Mouse (Mus musculus): ENCODE data around the gene Gm42791. TPM values are rescaled to one million over a fixed set of nuclear protein-coding genes. Genes with fewer than 3 reads are reported as not detected.

Gm42791 gene
- polyA plus RNA-seq, 1 experiment from 2014 or later: 0.57 TPM

- Histone ChIP-seq H3K36me3 (no peaks in the 10 kb centered on the region), H3K4me3 (no peak overlapping the region), H3K4me1 (peaks cover 29% of the 10 kb centered on the region), H3K9me3 (no peaks in the 10 kb centered on the region), H3K27ac (no peak overlapping the region), H3K27me3 (ENCODE audit: insufficient read depth, poor library complexity, severe bottlenecking) (no peaks in the 10 kb centered on the region)
- 88% methylated on average over 6 of the region's 6 CpGs for WGBS
- DNase-seq (ENCODE audit: low spot score): no peak
Observed at GRCm38 (mm10) chr5:148955575-148955974, 39.4 kb downstream of the Gm42791 start.

DNA sequence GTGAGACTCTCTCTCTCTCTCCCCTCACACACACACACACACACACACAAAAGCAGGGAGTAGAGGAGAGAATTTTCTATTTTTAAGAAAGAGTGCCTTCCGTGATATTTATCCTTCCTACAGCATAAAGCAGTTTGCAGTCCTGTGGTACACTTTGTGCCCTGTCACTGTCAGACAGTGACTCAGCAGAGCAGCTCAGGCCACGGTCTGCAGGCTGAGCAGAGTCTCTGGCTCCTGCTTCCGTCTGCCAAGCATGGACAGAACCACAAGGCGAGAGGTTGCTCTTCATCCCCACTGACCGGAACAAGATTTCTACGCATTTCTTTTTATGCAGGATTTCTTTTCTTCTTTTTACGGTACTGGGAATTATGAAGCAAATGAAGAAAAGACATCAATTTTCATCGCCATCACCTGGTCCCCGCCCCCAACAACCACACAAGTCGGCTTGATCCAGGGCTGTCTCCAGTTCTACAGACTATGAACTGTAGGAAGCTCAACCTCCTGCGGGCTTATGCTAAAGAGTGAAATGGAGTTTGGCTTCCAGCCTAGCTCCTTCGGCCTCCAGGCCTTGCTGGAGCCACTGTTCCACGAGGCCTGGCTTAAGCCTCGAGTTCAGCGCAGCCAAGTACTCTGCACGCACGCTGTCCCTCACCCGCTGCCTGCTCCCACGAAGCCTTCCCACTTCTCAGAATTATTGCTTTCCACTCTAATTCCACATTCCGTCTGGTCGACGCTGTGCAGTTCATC, 40.5 kb downstream of the Gm42791 start:
- DNase-seq (ENCODE audit: low spot score): no peak
- H3K4me1 ChIP-seq: peaks cover 18% of the 10 kb centered on the region
- WGBS: 82% methylated on average over 22 of the region's 22 CpGs
- H3K27ac ChIP-seq: no peak overlapping the region
- H3K36me3 ChIP-seq: no peaks in the 10 kb centered on the region
- no peaks in the 10 kb centered on the region for H3K9me3 ChIP-seq
- H3K4me3 ChIP-seq: no peak overlapping the region
- no peaks in the 10 kb centered on the region for H3K27me3 ChIP-seq (ENCODE audit: insufficient read depth, poor library complexity, severe bottlenecking)

- 76% methylated on average over 5 of the region's 5 CpGs for WGBS
- Histone ChIP-seq H3K36me3 (no peaks in the 10 kb centered on the region), H3K4me1 (peaks cover 11% of the 10 kb centered on the region), H3K27me3 (ENCODE audit: insufficient read depth, poor library complexity, severe bottlenecking) (no peaks in the 10 kb centered on the region), H3K4me3 (no peak overlapping the region), H3K27ac (no peak overlapping the region), H3K9me3 (no peaks in the 10 kb centered on the region)
- DNase-seq (ENCODE audit: low spot score): no peak
Observed at GRCm38 (mm10) chr5:148953098-148953497, 41.8 kb downstream of the Gm42791 start.

- DNase-seq (ENCODE audit: low spot score): no peak
- H3K4me3 ChIP-seq: no peak overlapping the region
- 44% methylated on average over 6 of the region's 6 CpGs for WGBS
- no peaks in the 10 kb centered on the region for H3K36me3 ChIP-seq
- no peaks in the 10 kb centered on the region for H3K9me3 ChIP-seq
- H3K27me3 ChIP-seq (ENCODE audit: insufficient read depth, poor library complexity, severe bottlenecking): no peaks in the 10 kb centered on the region
- peaks cover 11% of the 10 kb centered on the region for H3K4me1 ChIP-seq
- H3K27ac ChIP-seq: no peak overlapping the region
Observed at GRCm38 (mm10) chr5:148952419-148952818, 42.5 kb downstream of the Gm42791 start.

DNA sequence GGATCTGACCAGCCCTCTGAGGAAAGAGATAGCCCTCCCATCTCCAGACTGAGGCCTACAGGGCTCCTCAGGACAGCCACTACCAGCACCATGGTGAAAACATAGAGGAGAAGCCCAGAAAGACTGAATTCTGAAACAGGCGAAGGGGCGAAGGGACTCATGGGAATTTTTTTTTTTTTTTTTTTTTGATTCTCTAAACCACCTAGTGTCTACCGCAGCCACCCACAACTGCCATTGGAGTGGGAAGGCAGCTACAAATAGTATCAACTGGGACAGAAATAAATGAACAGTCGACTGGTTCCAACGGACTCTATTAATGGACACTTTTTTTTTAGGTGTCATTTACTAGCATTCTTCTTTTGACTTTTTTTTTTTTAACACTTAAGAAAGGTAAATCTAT, 43.6 kb downstream of the Gm42791 start:
- Histone ChIP-seq H3K4me3 (no peak overlapping the region), H3K9me3 (no peaks in the 10 kb centered on the region), H3K36me3 (no peaks in the 10 kb centered on the region), H3K27ac (0 out of 2 replicates have a peak overlapping the region, but pooled peaks have one; percentile 17), H3K27me3 (ENCODE audit: insufficient read depth, poor library complexity, severe bottlenecking) (no peaks in the 10 kb centered on the region), H3K4me1 (peaks cover 3% of the 10 kb centered on the region; the same call in 1 of the 2 replicates)
- no peak for DNase-seq (ENCODE audit: low spot score)
- WGBS: 78% methylated on average over 5 of the region's 5 CpGs

DNA sequence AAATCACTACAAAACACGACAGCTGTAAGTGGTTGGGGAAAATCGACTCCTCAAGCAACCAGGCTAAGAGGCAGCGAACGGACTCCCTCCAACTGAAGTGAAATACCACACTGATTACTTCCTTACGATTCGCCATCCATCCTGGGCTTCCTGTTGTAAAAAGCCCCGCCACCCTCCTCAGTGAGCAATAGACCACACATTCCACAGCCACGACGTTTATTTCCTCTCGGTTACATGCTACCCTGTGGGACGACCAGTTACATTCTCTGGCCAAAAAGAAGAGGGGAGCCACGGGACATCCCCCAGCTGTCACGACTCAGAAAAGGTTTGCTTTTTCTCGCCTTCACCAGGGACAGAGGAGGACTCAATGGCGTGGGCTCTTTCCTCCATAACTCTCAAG, 44.9 kb downstream of the Gm42791 start:
- Histone ChIP-seq H3K36me3 (no peaks in the 10 kb centered on the region), H3K9me3 (no peaks in the 10 kb centered on the region), H3K4me1 (peaks cover 3% of the 10 kb centered on the region; the same call in 1 of the 2 replicates), H3K27me3 (ENCODE audit: insufficient read depth, poor library complexity, severe bottlenecking) (no peaks in the 10 kb centered on the region), H3K27ac (no peak overlapping the region), H3K4me3 (no peak overlapping the region)
- 51% methylated on average over 15 of the region's 15 CpGs for WGBS
- DNase-seq (ENCODE audit: low spot score): no peak

DNA sequence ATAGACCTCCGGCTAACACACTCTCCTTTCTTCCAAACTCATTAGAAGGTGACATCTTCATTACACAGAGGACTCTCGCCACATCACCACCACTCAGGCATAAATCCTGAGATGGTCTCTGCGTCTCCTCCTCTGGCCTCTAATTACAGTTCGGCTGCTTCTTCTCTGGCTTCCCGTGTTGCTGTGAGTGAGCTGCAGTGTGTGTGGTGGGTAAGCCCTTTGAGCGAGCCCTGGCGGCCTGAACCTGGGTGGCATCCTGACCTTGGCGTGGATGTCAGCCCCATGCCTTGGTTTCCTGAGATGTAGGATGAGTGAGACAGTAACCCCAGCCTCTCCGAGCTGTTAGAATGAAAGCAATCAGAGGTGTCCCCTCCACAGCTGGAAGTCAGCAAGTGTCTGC, 46.4 kb downstream of the Gm42791 start:
- Histone ChIP-seq H3K9me3 (no peaks in the 10 kb centered on the region), H3K36me3 (no peaks in the 10 kb centered on the region), H3K27me3 (ENCODE audit: insufficient read depth, poor library complexity, severe bottlenecking) (no peaks in the 10 kb centered on the region), H3K4me3 (no peak overlapping the region), H3K4me1 (peaks cover 6% of the 10 kb centered on the region; the same call in 1 of the 2 replicates), H3K27ac (0 out of 2 replicates have a peak overlapping the region, but pooled peaks have one; percentile 16)
- DNase-seq (ENCODE audit: low spot score): no peak
- WGBS: 67% methylated on average over 9 of the region's 9 CpGs

- no peak for DNase-seq (ENCODE audit: low spot score)
- 78% methylated on average over 4 of the region's 4 CpGs for WGBS
- no peak overlapping the region for H3K27ac ChIP-seq
Observed at GRCm38 (mm10) chr5:148947412-148947811, 47.5 kb downstream of the Gm42791 start.

DNA sequence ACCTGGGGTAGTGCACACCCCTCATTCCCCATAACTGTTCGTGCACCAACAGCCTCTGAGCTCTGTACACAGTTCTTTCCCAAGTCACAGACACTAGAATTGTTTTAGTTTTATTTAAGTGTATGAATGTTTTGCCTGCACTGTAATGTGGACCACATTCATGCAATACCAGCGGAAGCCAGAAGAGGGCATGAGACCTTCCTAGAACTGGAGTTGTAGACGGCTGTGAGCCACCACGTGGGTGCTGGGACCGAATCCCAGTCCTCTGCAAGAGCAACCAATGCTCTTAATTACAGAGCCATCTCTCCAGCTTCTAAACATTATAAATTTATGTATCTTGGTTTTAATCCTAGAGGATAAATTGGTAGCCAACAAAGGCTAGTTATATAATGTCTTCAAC, 48.2 kb downstream of the Gm42791 start:
- WGBS: 71% methylated on average over 5 of the region's 5 CpGs
- peaks cover 7% of the 10 kb centered on the region; the same call in 1 of the 2 replicates for H3K4me1 ChIP-seq
- no peaks in the 10 kb centered on the region for H3K27me3 ChIP-seq (ENCODE audit: insufficient read depth, poor library complexity, severe bottlenecking)
- H3K36me3 ChIP-seq: no peaks in the 10 kb centered on the region
- H3K27ac ChIP-seq: no peak overlapping the region
- DNase-seq (ENCODE audit: low spot score): no peak
- H3K9me3 ChIP-seq: no peaks in the 10 kb centered on the region
- H3K4me3 ChIP-seq: no peak overlapping the region

More at GRCm38 (mm10) chr5:148947412-148947811, 47.5 kb downstream of the Gm42791 start:
- H3K36me3 ChIP-seq: no peaks in the 10 kb centered on the region
- H3K9me3 ChIP-seq: no peaks in the 10 kb centered on the region
- H3K4me1 ChIP-seq: peaks cover 8% of the 10 kb centered on the region; the same call in 1 of the 2 replicates
- H3K4me3 ChIP-seq: no peak overlapping the region
- H3K27me3 ChIP-seq (ENCODE audit: insufficient read depth, poor library complexity, severe bottlenecking): no peaks in the 10 kb centered on the region

- H3K27ac ChIP-seq: no peak overlapping the region
- no peaks in the 10 kb centered on the region for H3K9me3 ChIP-seq
- DNase-seq (ENCODE audit: low spot score): no peak
- H3K4me1 ChIP-seq: peaks cover 5% of the 10 kb centered on the region; the same call in 1 of the 2 replicates
- H3K4me3 ChIP-seq: no peak overlapping the region
- WGBS: 85% methylated on average over 2 of the region's 2 CpGs
- no peaks in the 10 kb centered on the region for H3K36me3 ChIP-seq
- H3K27me3 ChIP-seq (ENCODE audit: insufficient read depth, poor library complexity, severe bottlenecking): no peaks in the 10 kb centered on the region
Observed at GRCm38 (mm10) chr5:148945735-148946134, 49.2 kb downstream of the Gm42791 start.

DNA sequence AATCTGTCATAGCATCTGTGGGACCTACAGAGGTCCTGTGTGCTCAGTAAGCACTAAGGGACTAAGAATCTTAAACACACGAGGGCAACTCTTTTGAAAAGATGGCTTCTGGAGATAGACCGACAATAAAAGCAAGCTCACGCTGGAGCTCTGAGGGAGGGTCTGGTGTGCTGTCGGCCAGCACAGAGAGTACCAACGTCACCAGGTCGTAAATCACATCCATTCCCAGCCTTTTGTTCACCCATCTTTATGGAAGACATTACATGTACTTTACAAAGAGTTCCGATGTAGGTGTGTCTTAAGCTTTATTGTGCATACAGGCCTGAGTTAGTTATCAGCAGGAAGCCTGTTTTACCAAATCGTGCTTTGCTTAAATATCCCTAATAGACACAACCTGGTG, 50.9 kb downstream of the Gm42791 start:
- no peaks in the 10 kb centered on the region for H3K27me3 ChIP-seq (ENCODE audit: insufficient read depth, poor library complexity, severe bottlenecking)
- no peaks in the 10 kb centered on the region for H3K36me3 ChIP-seq
- H3K27ac ChIP-seq: no peak overlapping the region
- WGBS: 70% methylated on average over 8 of the region's 8 CpGs
- H3K9me3 ChIP-seq: no peaks in the 10 kb centered on the region
- H3K4me3 ChIP-seq: no peak overlapping the region
- no peak for DNase-seq (ENCODE audit: low spot score)
- H3K4me1 ChIP-seq: peaks cover 5% of the 10 kb centered on the region; the same call in 1 of the 2 replicates

GRCm38 (mm10) chr5:148943444-148943843, 51.5 kb downstream of the Gm42791 start:
- no peak for DNase-seq (ENCODE audit: low spot score)
- no peaks in the 10 kb centered on the region for H3K9me3 ChIP-seq
- no peak overlapping the region for H3K4me3 ChIP-seq
- no peaks in the 10 kb centered on the region for H3K36me3 ChIP-seq
- WGBS: 78% methylated on average over 10 of the region's 10 CpGs
- H3K4me1 ChIP-seq: peaks cover 5% of the 10 kb centered on the region; the same call in 1 of the 2 replicates
- H3K27ac ChIP-seq: no peak overlapping the region
- no peaks in the 10 kb centered on the region for H3K27me3 ChIP-seq (ENCODE audit: insufficient read depth, poor library complexity, severe bottlenecking)

GRCm38 (mm10) chr5:148942957-148943356, 52.0 kb downstream of the Gm42791 start:
- H3K4me3 ChIP-seq: no peak overlapping the region
- 68% methylated on average over 11 of the region's 11 CpGs for WGBS
- no peaks in the 10 kb centered on the region for H3K9me3 ChIP-seq

More at GRCm38 (mm10) chr5:148942957-148943356, 52.0 kb downstream of the Gm42791 start:
- Histone ChIP-seq H3K27me3 (ENCODE audit: insufficient read depth, poor library complexity, severe bottlenecking) (no peaks in the 10 kb centered on the region), H3K4me1 (peaks cover 5% of the 10 kb centered on the region; the same call in 1 of the 2 replicates), H3K27ac (no peak overlapping the region), H3K36me3 (no peaks in the 10 kb centered on the region)
- DNase-seq (ENCODE audit: low spot score): no peak
